Mouse (Mus musculus) megakaryocyte, adult 5-6 weeks (primary cell): Measurements from ENCODE around the gene Rpl31. TPM values are rescaled to one million over a fixed set of nuclear protein-coding genes. Genes with fewer than 3 reads are reported as not detected.
A peak's percentile ranks its signal among the peaks of the same experiment; 100 is the strongest.

ENCODE experiments used
- ATAC-seq: 2 replicates; pipeline ENCODE4 v1.8.0; 2016; ENCODE audit warnings: mild to moderate bottlenecking, inconsistent platforms; ENCODE audit not compliant: poor library complexity, severe bottlenecking
- total RNA-seq, 2 experiments: library from RNA; stranded (forward) in 1 of 2; stranded (reverse) in 1 of 2; fragments of 153-499, 151-499 nt in 1 of 2; fragments of 221-1000, 200-1000 nt in 1 of 2; gene quantifications; 2 replicates each; pipeline versions ENCODE4 v1.2.3 to v1.2.4; 2015 to 2017

Gene Rpl31
- 1,504 and 1,608 TPM in 2 replicates for total RNA-seq (2015)
- 446 and 454 TPM in 2 replicates for total RNA-seq (2017)

GRCm38 (mm10) chr1:39367601-39368266, at the start of gene Rpl31:
TSS of gene Rpl31 (plus strand) at chr1:39367842.
- ATAC-seq, result peak; percentile 100

DNA sequence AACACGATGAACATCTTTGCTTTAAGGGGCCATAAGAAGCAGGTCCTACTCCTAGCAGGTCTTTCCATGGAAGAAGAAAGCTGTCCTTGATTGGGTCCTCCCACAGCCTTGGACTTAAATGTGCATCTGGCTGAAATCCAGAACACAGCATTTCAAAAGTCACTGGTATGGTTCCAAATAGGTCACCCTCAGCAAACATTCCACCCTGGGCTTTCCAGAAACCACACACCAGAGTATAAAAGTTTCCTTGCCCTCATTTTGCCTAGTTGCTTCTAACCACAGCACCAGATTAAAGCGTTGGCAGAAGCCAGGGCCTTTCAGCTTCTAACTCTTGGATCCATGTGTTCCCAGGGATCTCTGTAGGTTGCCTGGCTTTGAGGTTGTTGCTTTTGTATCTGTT, 49.7 kb upstream of the Rpl31 start:
- ATAC-seq, result no peak

- ATAC-seq, result no peak
These were observed 48.8 kb upstream of the Rpl31 start for GRCm38 (mm10) chr1:39318870-39319269.

- no peak for ATAC-seq
These were observed 45.7 kb upstream of the Rpl31 start for GRCm38 (mm10) chr1:39321954-39322353.

DNA sequence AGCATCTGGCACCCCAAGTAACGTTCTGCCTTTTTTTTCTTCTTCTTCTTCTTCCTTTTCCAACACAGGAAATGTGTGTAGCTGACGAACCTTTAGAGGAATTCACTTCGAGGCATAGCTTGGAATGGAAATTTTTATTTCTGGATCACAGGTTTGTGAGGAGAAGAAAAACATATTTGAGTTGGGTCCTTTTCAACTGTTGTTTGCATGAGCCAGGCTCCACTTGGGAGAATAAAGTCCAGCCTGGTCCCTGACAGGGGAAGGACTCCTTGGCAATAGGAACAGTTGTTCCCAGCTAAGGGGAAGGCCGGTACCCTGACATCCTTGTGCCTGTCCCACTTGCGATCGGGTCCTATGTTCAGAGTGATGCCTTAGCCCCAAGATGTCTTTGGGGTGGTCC, 42.4 kb upstream of the Rpl31 start:
- ATAC-seq, result no peak

DNA sequence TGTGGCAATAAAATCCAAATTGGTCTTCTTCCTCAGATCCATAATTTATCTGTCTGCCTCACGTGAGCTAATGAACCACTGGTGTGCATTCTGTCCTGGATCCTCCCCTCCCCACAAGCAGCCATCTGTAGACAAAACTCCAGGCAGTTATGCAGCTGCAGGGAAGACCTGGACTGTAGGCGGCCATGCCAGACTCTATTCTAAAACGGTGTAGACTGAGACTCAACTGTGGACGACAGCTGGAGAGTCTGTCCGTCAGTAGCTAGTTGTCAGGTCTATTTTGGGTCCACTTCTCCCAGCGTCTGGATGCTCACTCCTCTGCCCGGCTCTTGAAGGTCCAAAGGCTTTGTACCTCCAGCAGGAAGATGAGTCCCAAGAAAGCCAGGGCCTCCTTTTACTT, 40.1 kb upstream of the Rpl31 start:
- ATAC-seq, result no peak

- no peak for ATAC-seq
These were observed 36.6 kb upstream of the Rpl31 start for GRCm38 (mm10) chr1:39330857-39331594.

GRCm38 (mm10) chr1:39332456-39332855, 35.2 kb upstream of the Rpl31 start:
- ATAC-seq, result no peak

- ATAC-seq, result no peak
These were observed 32.0 kb upstream of the Rpl31 start for GRCm38 (mm10) chr1:39335561-39336196.

DNA sequence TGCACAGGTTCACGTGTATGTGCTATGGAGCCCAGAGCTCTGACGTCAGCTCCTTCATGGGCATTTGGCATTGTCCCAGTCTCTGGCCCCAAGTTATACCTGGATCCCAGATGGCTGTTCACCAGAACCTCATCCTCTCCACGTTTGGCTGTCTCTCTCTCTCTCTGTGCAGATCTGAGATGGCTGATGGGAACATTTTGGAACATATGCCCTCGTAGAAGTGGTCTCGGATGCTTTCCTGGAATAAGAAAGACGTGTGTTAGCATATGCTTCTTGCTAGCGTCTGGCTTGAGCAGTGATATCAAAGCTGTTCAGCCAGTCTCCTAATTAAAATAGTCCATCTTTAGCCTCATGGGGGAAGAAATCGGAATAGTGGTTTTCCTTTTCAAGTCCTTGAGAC, 30.9 kb upstream of the Rpl31 start:
- ATAC-seq, result no peak

- no peak for ATAC-seq
These were observed 28.8 kb upstream of the Rpl31 start for GRCm38 (mm10) chr1:39338831-39339230.

DNA sequence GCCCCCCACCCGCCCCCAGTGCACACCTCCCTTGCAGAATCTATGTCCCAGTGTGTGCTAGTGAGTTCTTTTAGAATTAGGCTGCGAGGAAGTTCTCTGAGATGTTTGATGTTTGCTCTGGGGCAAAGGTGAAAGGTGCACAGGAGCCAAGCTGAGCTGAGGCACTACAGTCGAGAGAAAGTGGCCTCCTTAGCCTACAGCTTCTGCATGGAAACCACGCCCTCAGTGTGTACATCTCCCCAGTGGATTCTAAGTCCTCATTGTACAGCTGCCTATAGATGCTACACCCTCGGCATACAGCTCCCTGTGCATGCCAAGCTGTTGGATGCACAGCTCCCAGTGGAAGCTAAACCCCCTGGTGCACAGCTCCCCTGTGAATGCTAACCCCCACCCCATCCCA, 28.2 kb upstream of the Rpl31 start:
- no peak for ATAC-seq

- no peak for ATAC-seq
These were observed 27.5 kb upstream of the Rpl31 start for GRCm38 (mm10) chr1:39340156-39340555.

DNA sequence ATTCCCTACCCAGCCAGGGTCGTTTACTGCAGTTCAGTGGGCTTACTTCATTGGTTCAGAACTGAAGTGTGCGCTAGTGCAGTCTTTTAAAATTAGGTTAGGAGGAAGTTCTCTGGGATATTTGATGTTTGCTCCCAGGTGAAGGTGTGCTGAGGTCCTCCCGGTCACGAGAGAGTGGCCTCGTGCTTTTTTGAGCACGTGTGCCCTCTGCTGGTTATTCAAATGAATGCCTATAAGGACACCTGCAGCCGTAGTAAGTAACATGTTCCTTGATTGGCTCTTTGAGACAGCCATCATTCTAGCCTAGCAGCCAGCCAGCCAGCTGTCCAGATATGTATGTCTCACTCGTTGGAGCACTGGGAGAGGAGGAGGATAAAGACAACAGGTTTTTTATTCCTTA, 27.0 kb upstream of the Rpl31 start:
- peak; percentile 73 for ATAC-seq

DNA sequence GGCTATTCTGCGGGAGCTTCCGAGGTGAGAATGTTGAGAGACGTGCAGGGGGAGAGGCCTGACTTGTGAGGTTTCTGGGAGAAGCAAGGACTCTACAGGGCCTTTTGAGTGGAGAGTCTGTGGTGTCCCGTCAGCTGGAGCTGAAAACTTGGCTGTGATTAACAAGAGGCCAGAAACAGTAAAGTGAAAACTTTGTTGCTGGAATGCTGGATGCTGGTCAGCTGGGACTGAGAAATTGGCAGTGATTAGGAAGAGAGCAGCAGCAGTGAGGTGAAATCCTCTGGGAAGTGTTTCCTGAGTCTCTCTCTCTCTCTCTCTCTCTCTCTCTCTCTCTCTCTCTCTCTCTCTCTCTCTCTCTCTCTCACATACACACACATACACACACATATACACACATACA, 25.8 kb upstream of the Rpl31 start:
- ATAC-seq, result no peak

GRCm38 (mm10) chr1:39343242-39343641, 24.4 kb upstream of the Rpl31 start:
- ATAC-seq, result no peak

DNA sequence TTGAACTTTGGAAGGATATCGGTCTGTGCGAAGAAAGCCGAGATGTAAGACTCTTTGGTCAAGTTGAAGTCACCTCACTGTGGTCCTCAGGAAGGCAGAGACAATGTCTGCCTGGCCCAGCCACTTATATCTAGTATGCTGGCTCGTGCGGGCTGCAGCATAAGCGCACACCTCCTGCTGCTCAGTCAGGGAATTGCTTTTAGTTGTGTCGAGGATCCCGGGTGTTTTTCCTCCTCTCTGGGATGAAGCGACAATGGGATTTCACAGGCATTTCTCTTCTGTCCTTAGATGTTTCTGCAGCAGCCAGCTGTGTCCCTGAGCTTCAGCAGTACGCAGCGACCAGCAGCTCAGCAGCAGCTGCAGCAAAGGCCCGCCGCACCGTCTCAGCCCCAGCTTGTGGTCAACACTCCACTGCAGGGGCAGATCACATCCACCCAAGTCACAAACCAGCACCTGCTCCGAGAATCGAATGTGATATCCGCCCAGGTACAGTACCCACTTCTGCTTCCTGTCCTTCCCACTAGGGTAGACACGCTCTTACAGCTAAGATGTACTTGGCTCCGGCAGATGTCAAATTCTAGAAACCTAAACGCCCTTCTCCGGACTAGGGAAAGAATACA, 22.6 kb upstream of the Rpl31 start:
- ATAC-seq, result no peak

DNA sequence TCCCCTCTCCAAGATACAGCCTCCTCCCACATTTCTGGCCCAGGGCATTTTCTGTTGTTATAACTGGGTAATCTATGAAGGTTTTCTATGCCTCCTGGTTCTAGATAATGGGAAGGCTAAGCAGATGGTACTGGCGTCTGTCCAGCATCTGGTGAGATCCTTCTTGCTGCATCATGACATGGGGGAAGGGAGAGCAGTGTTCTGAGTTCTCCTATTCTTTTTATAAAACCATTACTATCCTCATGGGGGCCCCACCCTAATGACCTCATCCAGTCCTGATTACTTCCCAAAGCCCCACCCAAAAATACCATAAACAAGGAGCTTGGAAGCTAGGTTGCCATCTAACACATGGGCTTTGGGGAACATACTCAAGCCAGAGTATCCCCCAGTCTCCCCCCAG, 18.6 kb upstream of the Rpl31 start:
- ATAC-seq, result no peak

DNA sequence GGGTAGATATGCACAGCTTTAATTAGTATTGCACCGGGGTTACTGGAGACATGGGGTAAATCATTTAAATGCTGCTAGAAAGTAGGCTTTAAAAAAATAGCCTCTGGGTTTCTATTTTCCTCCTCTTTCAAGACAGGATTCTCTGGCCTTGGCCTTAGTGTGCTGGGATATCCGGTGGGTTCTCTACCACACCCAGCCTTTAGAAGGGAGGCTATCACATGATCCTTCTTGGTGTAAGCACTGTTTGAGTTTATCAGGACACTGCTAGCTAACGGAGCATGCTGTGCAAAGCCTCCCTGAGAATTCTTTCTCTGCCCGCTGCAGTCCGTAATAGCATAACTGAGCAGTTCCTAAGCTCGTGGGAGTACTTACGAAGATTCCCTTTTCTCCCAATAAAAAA, 18.2 kb upstream of the Rpl31 start:
- ATAC-seq, result no peak

- ATAC-seq, result no peak
These were observed 5.7 kb upstream of the Rpl31 start for GRCm38 (mm10) chr1:39361754-39362514.

DNA sequence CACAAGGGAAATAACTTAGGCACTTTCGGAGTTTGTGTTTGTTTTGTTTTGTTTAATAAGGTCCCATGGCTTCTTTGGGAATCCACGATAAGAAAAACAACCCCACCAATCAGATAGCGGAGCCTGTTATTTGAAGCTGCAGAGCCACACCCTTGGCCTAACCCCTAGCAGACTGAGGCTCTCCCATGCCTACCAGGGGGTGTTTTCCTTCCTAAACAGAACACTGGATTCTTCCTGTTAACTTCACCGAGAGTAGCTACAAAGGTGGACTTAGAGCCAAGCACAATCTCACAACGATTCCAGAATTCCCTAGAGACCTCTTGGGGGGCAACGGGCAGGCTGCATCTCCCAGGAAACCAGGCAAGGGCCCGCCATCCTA, 5.1 kb upstream of the Rpl31 start:
- no peak for ATAC-seq
